Mouse (Mus musculus): ENCODE measurements around the gene Bdh1. TPM values are rescaled to one million over a fixed set of nuclear protein-coding genes. Genes with fewer than 3 reads are reported as not detected.
"Not testable (repeated sequence)": the region's sequence is repeated elsewhere in the genome, so short reads cannot be mapped to it uniquely, and the experiment has no call there.

Gene Bdh1
- 11.8 and 17.0 TPM in 2 replicates for polyA plus RNA-seq (2015; fragmentation: Nextera tagmentation; extraction: Ambion mirVana)

GRCm38 (mm10) chr16:31422000-31422399, at the start of gene Bdh1:
TSS of gene Bdh1 (plus strand) at chr16:31422280.
- no peak for ATAC-seq (replicated peaks; ENCODE audit: extremely low read depth, insufficient read depth, low FRiP score)
- H3K9me3 ChIP-seq (replicated peaks; ENCODE audit: control insufficient read depth, low read length): no peaks in the 10 kb centered on the region
- H3K36me3 ChIP-seq (ENCODE audit: control insufficient read depth, insufficient read depth): no peaks in the 10 kb centered on the region
- no peak within 1 kb of the TSS for H3K9ac ChIP-seq (ENCODE audit: low read length)
- 61% methylated on average over 9 of the region's 9 CpGs for WGBS
- peaks cover 3% of the 10 kb centered on the region for H3K27me3 ChIP-seq (ENCODE audit: control insufficient read depth, insufficient read depth, low read length)
- H3K4me2 ChIP-seq (ENCODE audit: low read depth, low read length): no peak within 1 kb of the TSS
- no peak within 1 kb of the TSS for H3K4me3 ChIP-seq (ENCODE audit: low read length)
- H3K27ac ChIP-seq (ENCODE audit: low read length): no peak within 1 kb of the TSS
- H3K4me1 ChIP-seq (ENCODE audit: control insufficient read depth, insufficient read depth, low read length): no peaks in the 10 kb centered on the region

DNA sequence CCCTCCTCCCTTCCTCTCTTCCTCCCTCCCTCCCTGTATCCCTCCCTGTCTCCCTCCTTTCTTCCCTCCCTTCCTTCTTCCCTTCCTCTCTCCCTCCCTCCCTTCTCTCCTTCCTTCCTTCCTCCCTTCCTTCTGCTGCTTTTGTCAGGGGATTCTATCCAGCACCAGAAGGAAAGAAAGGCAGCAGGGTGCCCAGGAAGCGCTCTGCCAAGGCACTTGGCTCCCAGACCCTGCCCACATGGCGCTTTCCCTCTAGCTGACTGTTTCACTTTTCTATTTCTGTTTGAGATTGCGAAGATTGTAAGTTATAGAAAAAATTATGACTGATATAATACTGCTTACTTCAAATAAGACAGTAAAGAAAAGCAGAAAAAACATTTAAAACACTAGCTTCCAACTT, 49.8 kb upstream of the Bdh1 start:
- H3K4me1 ChIP-seq (ENCODE audit: control insufficient read depth, insufficient read depth, low read length); H3K4me2 ChIP-seq (ENCODE audit: low read depth, low read length); ATAC-seq (replicated peaks; ENCODE audit: extremely low read depth, insufficient read depth, low FRiP score); H3K9ac ChIP-seq (ENCODE audit: low read length); H3K9me3 ChIP-seq (replicated peaks; ENCODE audit: control insufficient read depth, low read length); H3K27ac ChIP-seq (ENCODE audit: low read length); H3K27me3 ChIP-seq (ENCODE audit: control insufficient read depth, insufficient read depth, low read length); H3K4me3 ChIP-seq (ENCODE audit: low read length); H3K36me3 ChIP-seq (ENCODE audit: control insufficient read depth, insufficient read depth): not testable (repeated sequence)
- 85% methylated on average over 3 of the region's 3 CpGs for WGBS

- not testable (repeated sequence) for H3K27me3 ChIP-seq (ENCODE audit: control insufficient read depth, insufficient read depth, low read length); H3K4me3 ChIP-seq (ENCODE audit: low read length); H3K36me3 ChIP-seq (ENCODE audit: control insufficient read depth, insufficient read depth); H3K4me1 ChIP-seq (ENCODE audit: control insufficient read depth, insufficient read depth, low read length); H3K27ac ChIP-seq (ENCODE audit: low read length); ATAC-seq (replicated peaks; ENCODE audit: extremely low read depth, insufficient read depth, low FRiP score); H3K4me2 ChIP-seq (ENCODE audit: low read depth, low read length); H3K9me3 ChIP-seq (replicated peaks; ENCODE audit: control insufficient read depth, low read length); H3K9ac ChIP-seq (ENCODE audit: low read length)
- WGBS: 75% methylated on average over 4 of the region's 4 CpGs
Observed at GRCm38 (mm10) chr16:31375877-31376582, 46.0 kb upstream of the Bdh1 start.

DNA sequence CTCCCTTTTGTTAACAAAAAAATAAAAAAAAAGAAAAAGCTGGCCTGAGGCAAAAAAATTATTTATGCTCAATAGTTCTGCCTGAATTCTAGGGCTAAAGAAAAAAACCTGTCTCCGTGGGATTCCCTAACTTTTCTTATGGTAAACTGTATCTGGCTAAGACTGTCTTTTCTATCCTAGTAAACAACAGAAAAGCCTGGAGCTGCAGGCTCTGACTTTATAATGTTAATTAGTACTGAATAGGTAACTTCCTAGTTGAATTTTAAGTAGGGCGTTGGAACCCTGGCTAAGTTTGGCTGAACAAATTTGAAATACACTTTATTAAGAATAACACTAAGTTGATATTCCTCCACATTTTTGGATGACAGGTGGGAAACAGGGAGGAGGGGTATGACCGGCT, 33.8 kb upstream of the Bdh1 start:
- H3K9ac ChIP-seq (ENCODE audit: low read length); H3K4me2 ChIP-seq (ENCODE audit: low read depth, low read length); H3K9me3 ChIP-seq (replicated peaks; ENCODE audit: control insufficient read depth, low read length); H3K27me3 ChIP-seq (ENCODE audit: control insufficient read depth, insufficient read depth, low read length); ATAC-seq (replicated peaks; ENCODE audit: extremely low read depth, insufficient read depth, low FRiP score); H3K27ac ChIP-seq (ENCODE audit: low read length); H3K36me3 ChIP-seq (ENCODE audit: control insufficient read depth, insufficient read depth); H3K4me3 ChIP-seq (ENCODE audit: low read length); H3K4me1 ChIP-seq (ENCODE audit: control insufficient read depth, insufficient read depth, low read length): not testable (repeated sequence)
- 89% methylated on average over 3 of the region's 3 CpGs for WGBS

- ATAC-seq (replicated peaks; ENCODE audit: extremely low read depth, insufficient read depth, low FRiP score): no peak
- Histone ChIP-seq H3K9me3 (replicated peaks; ENCODE audit: control insufficient read depth, low read length) (no peaks in the 10 kb centered on the region), H3K9ac (ENCODE audit: low read length) (no peak overlapping the region), H3K27ac (ENCODE audit: low read length) (no peak overlapping the region), H3K4me3 (ENCODE audit: low read length) (no peak overlapping the region), H3K4me1 (ENCODE audit: control insufficient read depth, insufficient read depth, low read length) (no peaks in the 10 kb centered on the region), H3K36me3 (ENCODE audit: control insufficient read depth, insufficient read depth) (no peaks in the 10 kb centered on the region), H3K27me3 (ENCODE audit: control insufficient read depth, insufficient read depth, low read length) (no peaks in the 10 kb centered on the region), H3K4me2 (ENCODE audit: low read depth, low read length) (no peak overlapping the region)
- WGBS: 63% methylated on average over 2 of the region's 2 CpGs
Observed at GRCm38 (mm10) chr16:31399231-31399630, 22.8 kb upstream of the Bdh1 start.

- Histone ChIP-seq H3K27me3 (ENCODE audit: control insufficient read depth, insufficient read depth, low read length) (no peaks in the 10 kb centered on the region), H3K4me2 (ENCODE audit: low read depth, low read length) (no peak overlapping the region), H3K9ac (ENCODE audit: low read length) (no peak overlapping the region), H3K9me3 (replicated peaks; ENCODE audit: control insufficient read depth, low read length) (no peaks in the 10 kb centered on the region), H3K4me1 (ENCODE audit: control insufficient read depth, insufficient read depth, low read length) (no peaks in the 10 kb centered on the region), H3K4me3 (ENCODE audit: low read length) (no peak overlapping the region), H3K27ac (ENCODE audit: low read length) (no peak overlapping the region), H3K36me3 (ENCODE audit: control insufficient read depth, insufficient read depth) (no peaks in the 10 kb centered on the region)
- ATAC-seq (replicated peaks; ENCODE audit: extremely low read depth, insufficient read depth, low FRiP score): no peak
- WGBS: 84% methylated on average over 11 of the region's 11 CpGs
Observed at GRCm38 (mm10) chr16:31400908-31401692, 21.0 kb upstream of the Bdh1 start.

DNA sequence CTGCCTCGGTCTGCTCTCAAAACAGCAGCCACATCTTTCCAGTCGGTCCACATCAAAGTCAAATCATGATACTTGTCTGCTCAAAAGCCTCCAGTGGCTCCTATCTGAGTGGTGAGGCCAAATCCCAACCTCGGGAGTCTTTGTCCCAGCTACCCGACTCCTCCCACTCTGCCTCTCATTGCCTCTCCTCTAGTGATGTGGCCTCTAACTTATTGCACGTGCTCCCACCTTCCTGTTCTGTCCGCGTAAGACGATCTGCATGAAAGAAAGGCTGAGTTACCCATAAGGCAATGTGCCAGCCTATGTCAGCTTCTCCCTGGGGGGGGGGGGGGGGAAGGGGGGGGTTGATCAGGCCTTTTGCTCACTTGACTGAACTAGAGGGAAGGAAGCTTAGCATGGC, 20.0 kb upstream of the Bdh1 start:
- H3K27me3 ChIP-seq (ENCODE audit: control insufficient read depth, insufficient read depth, low read length): no peaks in the 10 kb centered on the region
- no peak overlapping the region for H3K4me2 ChIP-seq (ENCODE audit: low read depth, low read length)
- no peaks in the 10 kb centered on the region for H3K36me3 ChIP-seq (ENCODE audit: control insufficient read depth, insufficient read depth)
- no peak overlapping the region for H3K4me3 ChIP-seq (ENCODE audit: low read length)
- 30% methylated on average over 8 of the region's 8 CpGs for WGBS
- no peaks in the 10 kb centered on the region for H3K4me1 ChIP-seq (ENCODE audit: control insufficient read depth, insufficient read depth, low read length)
- no peak overlapping the region for H3K9ac ChIP-seq (ENCODE audit: low read length)
- no peak for ATAC-seq (replicated peaks; ENCODE audit: extremely low read depth, insufficient read depth, low FRiP score)
- no peak overlapping the region for H3K27ac ChIP-seq (ENCODE audit: low read length)
- H3K9me3 ChIP-seq (replicated peaks; ENCODE audit: control insufficient read depth, low read length): no peaks in the 10 kb centered on the region

DNA sequence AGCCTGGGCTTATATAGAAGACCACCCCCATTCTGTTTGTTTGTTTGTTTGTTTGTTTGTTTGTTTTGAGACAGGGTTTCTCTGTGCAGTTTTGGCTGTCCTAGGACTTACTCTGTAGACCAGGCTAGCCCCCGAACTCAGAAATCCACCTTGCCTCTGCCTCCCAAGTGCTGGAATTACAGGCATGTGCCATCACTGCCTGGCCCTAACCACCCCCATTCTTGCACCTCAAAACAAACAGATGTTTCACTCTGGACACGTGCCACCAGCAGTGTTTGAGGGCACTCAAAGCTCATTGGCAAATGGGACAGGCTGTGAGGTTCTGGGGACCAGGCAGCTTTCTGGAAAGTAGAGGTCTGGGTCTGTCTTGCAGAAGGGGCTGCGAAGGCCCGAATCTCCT, 18.1 kb upstream of the Bdh1 start:
- 86% methylated on average over 4 of the region's 4 CpGs for WGBS
- no peak overlapping the region for H3K4me3 ChIP-seq (ENCODE audit: low read length)
- no peak for ATAC-seq (replicated peaks; ENCODE audit: extremely low read depth, insufficient read depth, low FRiP score)
- no peaks in the 10 kb centered on the region for H3K36me3 ChIP-seq (ENCODE audit: control insufficient read depth, insufficient read depth)
- no peak overlapping the region for H3K27ac ChIP-seq (ENCODE audit: low read length)
- no peaks in the 10 kb centered on the region for H3K27me3 ChIP-seq (ENCODE audit: control insufficient read depth, insufficient read depth, low read length)
- no peaks in the 10 kb centered on the region for H3K4me1 ChIP-seq (ENCODE audit: control insufficient read depth, insufficient read depth, low read length)
- H3K4me2 ChIP-seq (ENCODE audit: low read depth, low read length): no peak overlapping the region
- H3K9me3 ChIP-seq (replicated peaks; ENCODE audit: control insufficient read depth, low read length): peaks cover 3% of the 10 kb centered on the region
- no peak overlapping the region for H3K9ac ChIP-seq (ENCODE audit: low read length)

DNA sequence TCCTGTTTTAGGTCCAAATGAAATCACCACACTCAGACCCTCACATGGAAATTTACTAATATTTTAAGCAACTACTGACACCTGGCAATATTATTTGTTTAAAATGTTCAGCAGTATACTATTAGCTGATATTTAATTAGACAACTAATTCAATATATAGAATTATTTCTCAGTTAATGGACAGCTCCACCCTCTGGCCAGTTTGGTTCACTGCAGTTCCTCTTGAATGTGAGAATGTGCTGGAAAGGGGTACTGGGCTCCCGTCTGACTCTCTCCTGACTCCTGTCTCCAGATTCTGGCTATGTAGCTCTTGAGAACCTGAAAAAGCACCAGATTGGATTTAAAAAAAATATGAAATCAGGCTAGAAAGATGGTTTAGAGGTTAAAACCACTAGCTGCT, 17.0 kb upstream of the Bdh1 start:
- WGBS: 69% methylated on average over 1 of the region's 1 CpGs

More for the DNA sequence above, 17.0 kb upstream of the Bdh1 start:
- no peak for ATAC-seq (replicated peaks; ENCODE audit: extremely low read depth, insufficient read depth, low FRiP score)
- H3K9ac ChIP-seq (ENCODE audit: low read length): no peak overlapping the region
- H3K4me3 ChIP-seq (ENCODE audit: low read length): no peak overlapping the region
- no peak overlapping the region for H3K4me2 ChIP-seq (ENCODE audit: low read depth, low read length)
- H3K9me3 ChIP-seq (replicated peaks; ENCODE audit: control insufficient read depth, low read length): peaks cover 3% of the 10 kb centered on the region
- H3K27ac ChIP-seq (ENCODE audit: low read length): no peak overlapping the region
- H3K36me3 ChIP-seq (ENCODE audit: control insufficient read depth, insufficient read depth): no peaks in the 10 kb centered on the region
- H3K27me3 ChIP-seq (ENCODE audit: control insufficient read depth, insufficient read depth, low read length): no peaks in the 10 kb centered on the region
- H3K4me1 ChIP-seq (ENCODE audit: control insufficient read depth, insufficient read depth, low read length): no peaks in the 10 kb centered on the region
